Mouse (Mus musculus): Measurements from ENCODE around the gene Gtf2h1.

GRCm38 (mm10) chr7:46843576-46843975 is 47.7 kb downstream of the Gtf2h1 start:
- TF ChIP-seq CTCF (IDR thresholded peaks at IDR 0.05; ENCODE audit: low read depth, low read length) (no peak), POLR2A (IDR thresholded peaks at IDR 0.05; ENCODE audit: insufficient read depth, low read length) (no peak)

All from ES-Bruce4 (cell line).